Comparison of ENCODE assay signal across 33 mouse cellular contexts in the genomic region with DNA sequence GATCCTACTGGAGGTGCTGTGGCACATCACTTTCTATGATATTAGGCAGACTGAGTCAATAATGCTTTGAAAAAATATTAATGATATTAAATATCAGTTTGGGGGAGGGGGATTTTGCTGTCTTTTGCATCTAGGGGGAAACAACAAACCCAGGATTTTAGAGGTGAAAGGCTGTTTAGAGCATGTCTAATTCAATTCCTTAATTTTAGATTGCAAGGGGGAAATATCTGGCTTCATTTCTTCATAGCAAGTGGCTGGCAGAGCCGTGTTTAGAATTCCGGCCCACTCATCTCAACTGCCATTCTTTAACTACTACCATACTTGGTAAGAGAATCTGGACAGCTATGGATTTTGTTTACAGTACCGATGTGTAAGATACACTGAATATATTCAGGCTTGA. TPM values are rescaled to one million over a fixed set of nuclear protein-coding genes. Genes with fewer than 3 reads are reported as not detected.
"Had no signal": no experiment of that assay in that cellular context is flagged by ENCODE, and none has a peak within 500 bp of the region (broad histone marks: within the 10 kb centered on the region; RNA-seq: fewer than 3 reads in every experiment).

Gene Dnah12 (plus strand): TSS at position 301 of the 400 bp plus-strand sequence.

- H3K27ac ChIP-seq: left cerebral cortex, adult 2 months; limb, embryonic 10.5 days; limb, embryonic 12.5 days; limb, embryonic 13.5 days; limb, embryonic 15.5 days; liver, embryonic 12.5 days; liver, embryonic 13.5 days; liver, embryonic 14.5 days; liver, embryonic 15.5 days; lung, embryonic 15.5 days; macrophage; midbrain, embryonic 10.5 days; midbrain, embryonic 12.5 days; midbrain, embryonic 13.5 days; midbrain, embryonic 15.5 days had no signal

- ATAC-seq: liver, embryonic 12.5 days; liver, postnatal 0 days; lung, postnatal 0 days; midbrain, embryonic 13.5 days; midbrain, embryonic 15.5 days; midbrain, embryonic 16.5 days had no signal

- H3K36me3 ChIP-seq: limb, embryonic 10.5 days; limb, embryonic 12.5 days; limb, embryonic 13.5 days; limb, embryonic 15.5 days; liver, embryonic 12.5 days; liver, embryonic 13.5 days; liver, embryonic 15.5 days; lung, embryonic 15.5 days; midbrain, embryonic 10.5 days; midbrain, embryonic 12.5 days; midbrain, embryonic 13.5 days; midbrain, embryonic 15.5 days had no signal

- H3K27me3 ChIP-seq: limb, embryonic 12.5 days; limb, embryonic 13.5 days; limb, embryonic 15.5 days; liver, embryonic 12.5 days; liver, embryonic 13.5 days; liver, embryonic 15.5 days; lung, embryonic 15.5 days; megakaryocyte, embryonic 14.5 days; midbrain, embryonic 12.5 days; midbrain, embryonic 13.5 days; midbrain, embryonic 15.5 days had no signal

- H3K4me1 ChIP-seq: limb, embryonic 10.5 days; limb, embryonic 12.5 days; limb, embryonic 13.5 days; limb, embryonic 15.5 days; liver, embryonic 12.5 days; liver, embryonic 13.5 days; liver, embryonic 15.5 days; lung, embryonic 15.5 days; midbrain, embryonic 10.5 days; midbrain, embryonic 12.5 days; midbrain, embryonic 13.5 days; midbrain, embryonic 15.5 days had no signal

- H3K4me3 ChIP-seq: left cerebral cortex, adult 2 months; limb, embryonic 10.5 days; limb, embryonic 12.5 days; limb, embryonic 13.5 days; limb, embryonic 15.5 days; liver, embryonic 12.5 days; liver, embryonic 13.5 days; liver, embryonic 15.5 days; lung, embryonic 15.5 days; megakaryocyte, embryonic 14.5 days; midbrain, embryonic 10.5 days; midbrain, embryonic 12.5 days; midbrain, embryonic 13.5 days; midbrain, embryonic 15.5 days; myocyte had no signal

- DNase-seq: left cerebral cortex, postnatal 4 days; liver; liver, embryonic 13.5 days; liver, postnatal 0 days; lung, adult 18-20 months; lung, adult 2 months; lung, embryonic 14.5 days; lung, postnatal 10 days; lung, postnatal 14 days; lung, postnatal 36 days; lung, postnatal 4 days; midbrain, embryonic 14.5 days had no signal

RNA-seq across cellular contexts. Expression of gene Dnah12, which starts in this region (rescaled TPM):
- total RNA-seq: liver, adult 2 months had no signal
- polyA plus RNA-seq: limb, embryonic 10.5 days; limb, embryonic 11.5 days; liver, adult 2 months; macrophage; midbrain, embryonic 11.5 days; midbrain, embryonic 12.5 days; myocyte had no signal
